Mouse (Mus musculus) G1E (cell line): ENCODE measurements around the gene Pcdh20.

Experiments
- CTCF ChIP-seq: IDR thresholded peaks from 2 replicates; pipeline ENCODE4 v1.5.1; 2012; ENCODE audit warnings: low read depth, low read length, inconsistent platforms, mixed read lengths
- GATA2 ChIP-seq: IDR thresholded peaks from 2 replicates; pipeline ENCODE4 v1.6.1; 2012; ENCODE audit warnings: low read depth, low read length, inconsistent platforms, borderline replicate concordance

- TF ChIP-seq GATA2 (no peak), CTCF (no peak)
These were observed 27.9 kb downstream of the Pcdh20 start for GRCm38 (mm10) chr14:88443304-88443703.
